Mouse (Mus musculus): ENCODE measurements around the gene Psma3. TPM values are rescaled to one million over a fixed set of nuclear protein-coding genes. Genes with fewer than 3 reads are reported as not detected.

The Psma3 gene
- polyA plus RNA-seq, 1 experiment: 288 TPM

Other genes with a start within 250 kb of the Psma3 start
- gene Frmd6, start 149.1 kb upstream of the Psma3 start, polyA plus RNA-seq (2012; rRNA removed): 48.4 and 49.7 TPM in 2 replicates
- gene Actr10, start 36.8 kb upstream of the Psma3 start, polyA plus RNA-seq (2012; rRNA removed): 88.2 and 95.6 TPM in 2 replicates
- gene Arid4a, start 41.4 kb downstream of the Psma3 start, polyA plus RNA-seq (2012; rRNA removed): 12.9 and 17.4 TPM in 2 replicates
- gene Tomm20l, start 136.8 kb downstream of the Psma3 start, polyA plus RNA-seq (2012; rRNA removed): not detected in 2 replicates
- gene Timm9, start 162.1 kb downstream of the Psma3 start, polyA plus RNA-seq (2012; rRNA removed): 29.6 and 35.3 TPM in 2 replicates
- gene 2700049A03Rik, start 162.2 kb downstream of the Psma3 start, polyA plus RNA-seq (2012; rRNA removed): 4.7 and 5.1 TPM in 2 replicates